Mouse (Mus musculus): Measurements from ENCODE around the gene Cetn4. TPM values are rescaled to one million over a fixed set of nuclear protein-coding genes. Genes with fewer than 3 reads are reported as not detected.

Gene Cetn4
- total and polyA plus RNA-seq, 3 experiments, result 0.89 to 2.2 (median 1.4) TPM

GRCm38 (mm10) chr3:37342811-37343210 is 30.3 kb upstream of the Cetn4 start:
- no peaks in the 10 kb centered on the region for H3K36me3 ChIP-seq (replicated peaks in 1 of 2; ENCODE audit: control insufficient read depth in 1 of 2, insufficient read depth in 1 of 2, low read length in 1 of 2)
- dilution Hi-C loops (cut with MboI; ENCODE audit: extremely low pct_ligation_motif_present, extremely low pct_unique_long_range_greater_than_20kb, low sequenced_read_pairs), result no loop called here
- peaks cover 0 to 4% of the 10 kb centered on the region in 2 experiments; a peak in 3 of 4 replicates for H3K4me1 ChIP-seq (ENCODE audit: control insufficient read depth in 1 of 2, insufficient read depth in 2 of 2)
- in situ Hi-C loops (cut with MboI; ENCODE audit: low pct_ligation_motif_present, low pct_unique_long_range_greater_than_20kb, low sequenced_read_pairs), result no loop called here
- no peaks in the 10 kb centered on the region for H3K9me3 ChIP-seq (replicated peaks; ENCODE audit: low read length)
- H3K9ac ChIP-seq (ENCODE audit: insufficient read depth, low read depth), result no peak overlapping the region
- H3K79me2 ChIP-seq (replicated peaks; ENCODE audit: control insufficient read depth, extremely low read depth, insufficient read depth, poor library complexity, severe bottlenecking), result no peaks in the 10 kb centered on the region
- no peak overlapping the region for H3K4me2 ChIP-seq (ENCODE audit: insufficient read depth, low read depth, poor library complexity, severe bottlenecking)
- H3K27ac ChIP-seq (ENCODE audit: insufficient read depth, low read depth), result no peak overlapping the region
- peaks cover 4% of the 10 kb centered on the region for H3K27me3 ChIP-seq (replicated peaks)
- no peak for TF ChIP-seq USF1 (IDR thresholded peaks at IDR 0.05; ENCODE audit: low read depth, low read length)
- no peak for TF ChIP-seq KAT2A (IDR thresholded peaks at IDR 0.05; ENCODE audit: insufficient replicate concordance, low read length)
- TF ChIP-seq CHD1 (IDR thresholded peaks at IDR 0.05; ENCODE audit: low read depth, low read length), result no peak
- no peak for TF ChIP-seq NELFE (IDR thresholded peaks at IDR 0.05; ENCODE audit: low read depth, low read length)
- no peak for TF ChIP-seq ELF1 (IDR thresholded peaks at IDR 0.05; ENCODE audit: low read depth, low read length)
- no peak for TF ChIP-seq ZKSCAN1 (IDR thresholded peaks at IDR 0.05; ENCODE audit: borderline replicate concordance, low read depth, low read length)
- no peak for TF ChIP-seq CTCF (conservative IDR thresholded peaks at IDR 0.05 in 1 of 2, IDR thresholded peaks at IDR 0.05 in 1 of 2; ENCODE audit: low read depth in 2 of 2, low read length in 2 of 2)
- no peak for TF ChIP-seq USF2 (conservative IDR thresholded peaks at IDR 0.05; ENCODE audit: low read depth, low read length)
- TF ChIP-seq SIN3A (IDR thresholded peaks at IDR 0.05; ENCODE audit: low read length), result no peak
- no peak for TF ChIP-seq ZMIZ1 (IDR thresholded peaks at IDR 0.05; ENCODE audit: low read depth, low read length)
- no peak for TF ChIP-seq NRF1 (IDR thresholded peaks at IDR 0.05; ENCODE audit: low read depth, low read length)
- no peak for TF ChIP-seq TBP (conservative IDR thresholded peaks at IDR 0.05; ENCODE audit: low read depth, low read length)
- TF ChIP-seq GABPA (IDR thresholded peaks at IDR 0.05; ENCODE audit: insufficient replicate concordance, low read depth, low read length), result no peak
- no peak for TF ChIP-seq MAFK (IDR thresholded peaks at IDR 0.05; ENCODE audit: insufficient replicate concordance, low read length)
- no peak for TF ChIP-seq MAZ (IDR thresholded peaks at IDR 0.05; ENCODE audit: low read depth, low read length)
- no peak for TF ChIP-seq E2F4 (IDR thresholded peaks at IDR 0.05; ENCODE audit: insufficient replicate concordance, low read depth, low read length)
- no peak for TF ChIP-seq IRF4 (IDR thresholded peaks at IDR 0.05; ENCODE audit: low read depth, low read length)
- TF ChIP-seq EP300 (IDR thresholded peaks at IDR 0.05; ENCODE audit: low read length), result no peak
- no peak for DNase-seq (ENCODE audit: extremely low read depth)
- H3K4me3 ChIP-seq (replicated peaks in 1 of 3; ENCODE audit: low read depth in 2 of 3, low read length in 2 of 3, poor library complexity in 1 of 3), result no peak overlapping the region

- dilution Hi-C loops (cut with MboI; ENCODE audit: extremely low pct_ligation_motif_present, extremely low pct_unique_long_range_greater_than_20kb, low sequenced_read_pairs) (no loop called here), in situ Hi-C loops (cut with MboI; ENCODE audit: low pct_ligation_motif_present, low pct_unique_long_range_greater_than_20kb, low sequenced_read_pairs) (no loop called here)
- H3K4me2 ChIP-seq (ENCODE audit: insufficient read depth, low read depth, poor library complexity, severe bottlenecking), result no peak overlapping the region
- no peak overlapping the region for H3K4me3 ChIP-seq (replicated peaks in 1 of 3; ENCODE audit: low read depth in 2 of 3, low read length in 2 of 3, poor library complexity in 1 of 3)
- no peak overlapping the region for H3K9ac ChIP-seq (ENCODE audit: insufficient read depth, low read depth)
- H3K4me1 ChIP-seq (ENCODE audit: control insufficient read depth in 1 of 2, insufficient read depth in 2 of 2), result peaks cover 0 to 4% of the 10 kb centered on the region in 2 experiments; a peak in 3 of 4 replicates
- H3K36me3 ChIP-seq (replicated peaks in 1 of 2; ENCODE audit: control insufficient read depth in 1 of 2, insufficient read depth in 1 of 2, low read length in 1 of 2), result no peaks in the 10 kb centered on the region
- H3K79me2 ChIP-seq (replicated peaks; ENCODE audit: control insufficient read depth, extremely low read depth, insufficient read depth, poor library complexity, severe bottlenecking), result no peaks in the 10 kb centered on the region
- TF ChIP-seq RAD21 (IDR thresholded peaks at IDR 0.05; ENCODE audit: low read depth, low read length) (peak; percentile 72), UBTF (IDR thresholded peaks at IDR 0.05; ENCODE audit: low read depth, low read length) (no peak), SMC3 (IDR thresholded peaks at IDR 0.05; ENCODE audit: low read depth, low read length) (peak; percentile 80), CTCF (conservative IDR thresholded peaks at IDR 0.05 in 1 of 2, IDR thresholded peaks at IDR 0.05 in 1 of 2; ENCODE audit: low read depth in 2 of 2, low read length in 2 of 2) (peak; percentile 47 to 73), JUN (IDR thresholded peaks at IDR 0.05; ENCODE audit: insufficient read depth, low read depth, low read length) (no peak), MXI1 (IDR thresholded peaks at IDR 0.05; ENCODE audit: low read depth, low read length) (no peak), IRF4 (IDR thresholded peaks at IDR 0.05; ENCODE audit: low read depth, low read length) (no peak), CHD2 (IDR thresholded peaks at IDR 0.05; ENCODE audit: low read length) (no peak), CHD1 (IDR thresholded peaks at IDR 0.05; ENCODE audit: low read depth, low read length) (no peak), ZC3H11A (IDR thresholded peaks at IDR 0.05; ENCODE audit: low read depth, low read length) (peak; percentile 16; the same call in 1 of the 2 replicates), BHLHE40 (IDR thresholded peaks at IDR 0.05; ENCODE audit: low read depth, low read length) (no peak)
- DNase-seq (ENCODE audit: extremely low read depth), result peak; percentile 58
- H3K27ac ChIP-seq (ENCODE audit: insufficient read depth, low read depth), result no peak overlapping the region
- peaks cover 4% of the 10 kb centered on the region for H3K27me3 ChIP-seq (replicated peaks)
- H3K9me3 ChIP-seq (replicated peaks; ENCODE audit: low read length), result no peaks in the 10 kb centered on the region
Observed at GRCm38 (mm10) chr3:37341110-37341509, 28.6 kb upstream of the Cetn4 start.
